Mouse (Mus musculus): ENCODE results near the gene Saal1. TPM values are rescaled to one million over a fixed set of nuclear protein-coding genes. Genes with fewer than 3 reads are reported as not detected.
"Not testable (repeated sequence)": the region's sequence is repeated elsewhere in the genome, so short reads cannot be mapped to it uniquely, and the experiment has no call there.

Saal1 gene
- polyA plus RNA-seq, 1 experiment: 40.2 TPM

GRCm38 (mm10) chr7:46714518-46714917 lies 4.0 kb upstream of the Saal1 start:
- H3K27ac ChIP-seq (ENCODE audit: insufficient read depth, low read length): no peak overlapping the region
- no peaks in the 10 kb centered on the region for H3K9me3 ChIP-seq (replicated peaks; ENCODE audit: control insufficient read depth, insufficient read depth, low read length, poor library complexity, severe bottlenecking)
- no peak overlapping the region for H3K9ac ChIP-seq (ENCODE audit: low read depth, poor library complexity, severe bottlenecking)
- no peak overlapping the region for H3K4me3 ChIP-seq (ENCODE audit: low read depth, low read length)
- H3K27me3 ChIP-seq (ENCODE audit: control insufficient read depth, insufficient read depth, low read length, poor library complexity, severe bottlenecking): no peaks in the 10 kb centered on the region
- H3K4me1 ChIP-seq (ENCODE audit: control insufficient read depth, insufficient read depth, low read length): no peaks in the 10 kb centered on the region
- no peaks in the 10 kb centered on the region for H3K36me3 ChIP-seq (ENCODE audit: control insufficient read depth, insufficient read depth, low read length, poor library complexity, severe bottlenecking)
- TF ChIP-seq POLR2A (IDR thresholded peaks at IDR 0.05; ENCODE audit: insufficient read depth, low read length) (no peak), CTCF (IDR thresholded peaks at IDR 0.05; ENCODE audit: low read depth, low read length) (peak; percentile 63)

- Histone ChIP-seq H3K36me3 (ENCODE audit: control insufficient read depth, insufficient read depth, low read length, poor library complexity, severe bottlenecking) (peaks cover 8% of the 10 kb centered on the region), H3K4me1 (ENCODE audit: control insufficient read depth, insufficient read depth, low read length) (no peaks in the 10 kb centered on the region), H3K27ac (ENCODE audit: insufficient read depth, low read length) (no peak overlapping the region), H3K4me3 (ENCODE audit: low read depth, low read length) (no peak overlapping the region), H3K9ac (ENCODE audit: low read depth, poor library complexity, severe bottlenecking) (no peak overlapping the region), H3K9me3 (replicated peaks; ENCODE audit: control insufficient read depth, insufficient read depth, low read length, poor library complexity, severe bottlenecking) (no peaks in the 10 kb centered on the region), H3K27me3 (ENCODE audit: control insufficient read depth, insufficient read depth, low read length, poor library complexity, severe bottlenecking) (no peaks in the 10 kb centered on the region)
- no peak for TF ChIP-seq CTCF (IDR thresholded peaks at IDR 0.05; ENCODE audit: low read depth, low read length)
- no peak for TF ChIP-seq EP300 (IDR thresholded peaks at IDR 0.05; ENCODE audit: insufficient read depth, low read depth, low read length)
- no peak for TF ChIP-seq POLR2A (IDR thresholded peaks at IDR 0.05; ENCODE audit: insufficient read depth, low read length)
Observed at GRCm38 (mm10) chr7:46712250-46712649, 1.8 kb upstream of the Saal1 start.

GRCm38 (mm10) chr7:46700521-46701025 lies 9.9 kb downstream of the Saal1 start:
- TF ChIP-seq EP300 (IDR thresholded peaks at IDR 0.05; ENCODE audit: insufficient read depth, low read depth, low read length) (no peak), POLR2A (IDR thresholded peaks at IDR 0.05; ENCODE audit: insufficient read depth, low read length) (no peak), CTCF (IDR thresholded peaks at IDR 0.05; ENCODE audit: low read depth, low read length) (no peak)
- peaks cover 55% of the 10 kb centered on the region for H3K36me3 ChIP-seq (ENCODE audit: control insufficient read depth, insufficient read depth, low read length, poor library complexity, severe bottlenecking)

DNA sequence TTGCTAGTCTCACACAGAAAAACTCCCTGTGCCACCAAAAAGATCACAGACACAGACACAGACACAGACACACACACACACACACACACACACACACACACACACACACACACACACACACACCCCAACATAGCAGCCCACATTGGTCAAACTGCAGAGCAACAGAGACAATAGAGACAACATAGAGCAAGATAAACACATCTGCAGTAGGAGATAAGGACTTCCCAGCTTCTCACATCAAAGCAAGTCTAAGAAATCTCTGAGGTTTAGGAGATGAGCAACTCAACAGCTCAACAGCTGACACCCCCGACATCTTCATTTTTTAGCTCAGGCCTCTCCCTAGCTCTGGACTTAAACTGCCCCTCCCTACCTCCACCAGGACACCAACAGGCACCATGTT lies 13.7 kb downstream of the Saal1 start:
- Histone ChIP-seq H3K36me3 (ENCODE audit: control insufficient read depth, insufficient read depth, low read length, poor library complexity, severe bottlenecking) (peaks cover 41% of the 10 kb centered on the region), H3K4me1 (ENCODE audit: control insufficient read depth, insufficient read depth, low read length) (no peaks in the 10 kb centered on the region), H3K4me3 (ENCODE audit: low read depth, low read length) (no peak overlapping the region), H3K9me3 (replicated peaks; ENCODE audit: control insufficient read depth, insufficient read depth, low read length, poor library complexity, severe bottlenecking) (no peaks in the 10 kb centered on the region), H3K9ac (ENCODE audit: low read depth, poor library complexity, severe bottlenecking) (no peak overlapping the region), H3K27me3 (ENCODE audit: control insufficient read depth, insufficient read depth, low read length, poor library complexity, severe bottlenecking) (no peaks in the 10 kb centered on the region), H3K27ac (ENCODE audit: insufficient read depth, low read length) (no peak overlapping the region)
- no peak for TF ChIP-seq EP300 (IDR thresholded peaks at IDR 0.05; ENCODE audit: insufficient read depth, low read depth, low read length)
- TF ChIP-seq POLR2A (IDR thresholded peaks at IDR 0.05; ENCODE audit: insufficient read depth, low read length): no peak
- no peak for TF ChIP-seq CTCF (IDR thresholded peaks at IDR 0.05; ENCODE audit: low read depth, low read length)

More at GRCm38 (mm10) chr7:46700521-46701025, 9.9 kb downstream of the Saal1 start:
- H3K4me1 ChIP-seq (ENCODE audit: control insufficient read depth, insufficient read depth, low read length): no peaks in the 10 kb centered on the region
- H3K9ac ChIP-seq (ENCODE audit: low read depth, poor library complexity, severe bottlenecking): no peak overlapping the region
- no peak overlapping the region for H3K4me3 ChIP-seq (ENCODE audit: low read depth, low read length)
- no peaks in the 10 kb centered on the region for H3K9me3 ChIP-seq (replicated peaks; ENCODE audit: control insufficient read depth, insufficient read depth, low read length, poor library complexity, severe bottlenecking)
- no peak overlapping the region for H3K27ac ChIP-seq (ENCODE audit: insufficient read depth, low read length)
- H3K27me3 ChIP-seq (ENCODE audit: control insufficient read depth, insufficient read depth, low read length, poor library complexity, severe bottlenecking): no peaks in the 10 kb centered on the region

GRCm38 (mm10) chr7:46686827-46687226 lies 23.7 kb downstream of the Saal1 start:
- Histone ChIP-seq H3K27ac (ENCODE audit: insufficient read depth, low read length) (no peak overlapping the region), H3K9ac (ENCODE audit: low read depth, poor library complexity, severe bottlenecking) (no peak overlapping the region), H3K36me3 (ENCODE audit: control insufficient read depth, insufficient read depth, low read length, poor library complexity, severe bottlenecking) (peaks cover 18% of the 10 kb centered on the region), H3K4me1 (ENCODE audit: control insufficient read depth, insufficient read depth, low read length) (no peaks in the 10 kb centered on the region), H3K27me3 (ENCODE audit: control insufficient read depth, insufficient read depth, low read length, poor library complexity, severe bottlenecking) (no peaks in the 10 kb centered on the region), H3K4me3 (ENCODE audit: low read depth, low read length) (no peak overlapping the region), H3K9me3 (replicated peaks; ENCODE audit: control insufficient read depth, insufficient read depth, low read length, poor library complexity, severe bottlenecking) (no peaks in the 10 kb centered on the region)
- TF ChIP-seq POLR2A (IDR thresholded peaks at IDR 0.05; ENCODE audit: insufficient read depth, low read length) (no peak), EP300 (IDR thresholded peaks at IDR 0.05; ENCODE audit: insufficient read depth, low read depth, low read length) (no peak), CTCF (IDR thresholded peaks at IDR 0.05; ENCODE audit: low read depth, low read length) (no peak)

GRCm38 (mm10) chr7:46680732-46681131 lies 29.7 kb downstream of the Saal1 start:
- Histone ChIP-seq H3K36me3 (ENCODE audit: control insufficient read depth, insufficient read depth, low read length, poor library complexity, severe bottlenecking) (no peaks in the 10 kb centered on the region), H3K27ac (ENCODE audit: insufficient read depth, low read length) (no peak overlapping the region), H3K4me1 (ENCODE audit: control insufficient read depth, insufficient read depth, low read length) (no peaks in the 10 kb centered on the region), H3K4me3 (ENCODE audit: low read depth, low read length) (no peak overlapping the region), H3K27me3 (ENCODE audit: control insufficient read depth, insufficient read depth, low read length, poor library complexity, severe bottlenecking) (no peaks in the 10 kb centered on the region), H3K9me3 (replicated peaks; ENCODE audit: control insufficient read depth, insufficient read depth, low read length, poor library complexity, severe bottlenecking) (no peaks in the 10 kb centered on the region), H3K9ac (ENCODE audit: low read depth, poor library complexity, severe bottlenecking) (no peak overlapping the region)
- TF ChIP-seq EP300 (IDR thresholded peaks at IDR 0.05; ENCODE audit: insufficient read depth, low read depth, low read length) (no peak), POLR2A (IDR thresholded peaks at IDR 0.05; ENCODE audit: insufficient read depth, low read length) (no peak), CTCF (IDR thresholded peaks at IDR 0.05; ENCODE audit: low read depth, low read length) (no peak)

GRCm38 (mm10) chr7:46679044-46679443 lies 31.4 kb downstream of the Saal1 start:
- H3K9me3 ChIP-seq (replicated peaks; ENCODE audit: control insufficient read depth, insufficient read depth, low read length, poor library complexity, severe bottlenecking); H3K4me3 ChIP-seq (ENCODE audit: low read depth, low read length); H3K36me3 ChIP-seq (ENCODE audit: control insufficient read depth, insufficient read depth, low read length, poor library complexity, severe bottlenecking); H3K9ac ChIP-seq (ENCODE audit: low read depth, poor library complexity, severe bottlenecking); H3K27me3 ChIP-seq (ENCODE audit: control insufficient read depth, insufficient read depth, low read length, poor library complexity, severe bottlenecking); H3K4me1 ChIP-seq (ENCODE audit: control insufficient read depth, insufficient read depth, low read length); H3K27ac ChIP-seq (ENCODE audit: insufficient read depth, low read length): not testable (repeated sequence)

Measured in ES-Bruce4 (cell line).